Mouse (Mus musculus) midbrain, embryonic 16.5 days (tissue): ENCODE results near the gene Fsd2. TPM values are rescaled to one million over a fixed set of nuclear protein-coding genes. Genes with fewer than 3 reads are reported as not detected.

ENCODE experiments used
- ATAC-seq: fragments of 200-750 bp; cut with Nextera tagmentation; 2 replicates; pipeline ENCODE4 v1.8.0; 2017; ENCODE audit warnings: moderate TSS enrichment
- H3K27ac ChIP-seq: fragments of 300-500 bp; sonication (generic); 2 replicates; pipeline ENCODE4 v1.5.1; 2014; ENCODE audit warnings: mild to moderate bottlenecking, low read length, mixed read lengths
- H3K27me3 ChIP-seq: fragments of 300-500 bp; sonication (generic); 2 replicates; pipeline ENCODE4 v1.6.1; 2014; ENCODE audit warnings: low read depth, low read length, mixed read lengths; ENCODE audit not compliant: control insufficient read depth, insufficient read depth
- H3K36me3 ChIP-seq: fragments of 300-500 bp; sonication (generic); 2 replicates; pipeline ENCODE4 v1.6.1; 2014; ENCODE audit warnings: mild to moderate bottlenecking, low read length, moderate library complexity, mixed read lengths; ENCODE audit not compliant: control insufficient read depth, insufficient read depth
- H3K4me1 ChIP-seq: fragments of 300-500 bp; sonication (generic); 2 replicates; pipeline ENCODE4 v1.6.1; 2014; ENCODE audit warnings: mild to moderate bottlenecking, low read length, mixed read lengths; ENCODE audit not compliant: control insufficient read depth, insufficient read depth
- H3K4me2 ChIP-seq: fragments of 300-500 bp; sonication (generic); 2 replicates; pipeline ENCODE4 v1.6.1; 2014; ENCODE audit warnings: mild to moderate bottlenecking, low read length, mixed read lengths
- H3K4me3 ChIP-seq: fragments of 300-500 bp; sonication (generic); 2 replicates; pipeline ENCODE4 v1.5.1; 2014; ENCODE audit warnings: low read depth, mild to moderate bottlenecking, low read length, moderate library complexity, mixed read lengths
- H3K9ac ChIP-seq: fragments of 300-500 bp; sonication (generic); 2 replicates; pipeline ENCODE4 v1.6.1; 2014; ENCODE audit warnings: low read depth, low read length, mixed read lengths
- H3K9me3 ChIP-seq: fragments of 300-500 bp; sonication (generic); replicated peaks from 2 replicates; pipeline ENCODE4 v1.6.1; 2014; ENCODE audit warnings: mild to moderate bottlenecking, low read length, mixed read lengths; ENCODE audit not compliant: control insufficient read depth, poor library complexity, severe bottlenecking
- WGBS: fragments of 180-500 bp; shearing (Covaris S2); extraction: QIAGEN DNeasy Blood & Tissue Kit; methylation state at CpG from one replicate; pipeline ENCODE4 v1.1.7; 2014; 5-methylcytosine and 5-hydroxymethylcytosine counted together
- polyA plus RNA-seq: library from polyadenylated mRNA; unstranded; fragments of >200 nt; fragmentation: Nextera tagmentation; extraction: Ambion mirVana; gene quantifications from 2 replicates; pipeline ENCODE4 v1.2.1, GENCODE M21; 2015

Fsd2 gene
- polyA plus RNA-seq, 1 experiment from 2014 or later: 0.19 TPM

- H3K27me3 ChIP-seq: no peaks in the 10 kb centered on the region
- no peaks in the 10 kb centered on the region for H3K9me3 ChIP-seq
- ATAC-seq: no peak
- WGBS: 95% methylated on average over 10 of the region's 10 CpGs
- H3K36me3 ChIP-seq: peaks cover 17% of the 10 kb centered on the region
- H3K27ac ChIP-seq: no peak overlapping the region
- no peak overlapping the region for H3K4me2 ChIP-seq
- peaks cover 18% of the 10 kb centered on the region for H3K4me1 ChIP-seq
- H3K4me3 ChIP-seq: no peak overlapping the region
- no peak overlapping the region for H3K9ac ChIP-seq
Measured at GRCm38 (mm10) chr7:81575606-81576005, 8.9 kb upstream of the Fsd2 start.

GRCm38 (mm10) chr7:81573821-81574220, 7.1 kb upstream of the Fsd2 start:
- Histone ChIP-seq H3K4me2 (no peak overlapping the region), H3K9ac (no peak overlapping the region), H3K4me3 (no peak overlapping the region), H3K27me3 (no peaks in the 10 kb centered on the region), H3K36me3 (peaks cover 8% of the 10 kb centered on the region; the same call in 1 of the 2 replicates), H3K4me1 (peaks cover 18% of the 10 kb centered on the region), H3K9me3 (no peaks in the 10 kb centered on the region), H3K27ac (no peak overlapping the region)
- 94% methylated on average over 9 of the region's 9 CpGs for WGBS
- no peak for ATAC-seq

- H3K27me3 ChIP-seq: no peaks in the 10 kb centered on the region
- no peak overlapping the region for H3K27ac ChIP-seq
- H3K9ac ChIP-seq: no peak overlapping the region
- ATAC-seq: no peak
- H3K4me2 ChIP-seq: no peak overlapping the region; the same call in 1 of the 2 replicates
- H3K36me3 ChIP-seq: peaks cover 6% of the 10 kb centered on the region; the same call in 1 of the 2 replicates
- H3K4me1 ChIP-seq: peaks cover 18% of the 10 kb centered on the region
- no peak overlapping the region for H3K4me3 ChIP-seq
- 96% methylated on average over 6 of the region's 6 CpGs for WGBS
- no peaks in the 10 kb centered on the region for H3K9me3 ChIP-seq
Measured at GRCm38 (mm10) chr7:81573397-81573796, 6.7 kb upstream of the Fsd2 start.

- H3K4me1 ChIP-seq: peaks cover 18% of the 10 kb centered on the region
- WGBS: 76% methylated on average over 6 of the region's 6 CpGs
- H3K4me3 ChIP-seq: peak overlapping the region; percentile 71
- peak overlapping the region; percentile 22; the same call in 1 of the 2 replicates for H3K9ac ChIP-seq
- H3K36me3 ChIP-seq: no peaks in the 10 kb centered on the region
- ATAC-seq: no peak
- H3K4me2 ChIP-seq: peak overlapping the region; percentile 58
- H3K27ac ChIP-seq: no peak overlapping the region
- no peaks in the 10 kb centered on the region for H3K9me3 ChIP-seq
- no peaks in the 10 kb centered on the region for H3K27me3 ChIP-seq
Measured at GRCm38 (mm10) chr7:81572610-81573268, 6.0 kb upstream of the Fsd2 start.

GRCm38 (mm10) chr7:81571941-81572441, 5.2 kb upstream of the Fsd2 start:
- Histone ChIP-seq H3K27me3 (no peaks in the 10 kb centered on the region), H3K9me3 (no peaks in the 10 kb centered on the region), H3K4me1 (peaks cover 18% of the 10 kb centered on the region), H3K27ac (peak overlapping the region; percentile 96), H3K4me2 (peak overlapping the region; percentile 58), H3K4me3 (peak overlapping the region; percentile 71), H3K9ac (peak overlapping the region; percentile 79), H3K36me3 (no peaks in the 10 kb centered on the region)
- 21% methylated on average over 15 of the region's 15 CpGs for WGBS
- no peak for ATAC-seq

GRCm38 (mm10) chr7:81571108-81571940, 4.6 kb upstream of the Fsd2 start, which contains the start of gene Whamm:
Gene Whamm (plus strand): TSS chr7:81571266.
- no peaks in the 10 kb centered on the region for H3K9me3 ChIP-seq
- peak; percentile 100 for ATAC-seq
- peak within 1 kb of the TSS; percentile 96 for H3K27ac ChIP-seq
- peak within 1 kb of the TSS; percentile 58 for H3K4me2 ChIP-seq
- no peaks in the 10 kb centered on the region for H3K27me3 ChIP-seq
- WGBS: under 1% methylated on average over 91 of the region's 96 CpGs
- H3K4me3 ChIP-seq: peak within 1 kb of the TSS; percentile 71
- H3K9ac ChIP-seq: peak within 1 kb of the TSS; percentile 79
- peaks cover 18% of the 10 kb centered on the region for H3K4me1 ChIP-seq
- H3K36me3 ChIP-seq: no peaks in the 10 kb centered on the region

- H3K27me3 ChIP-seq: no peaks in the 10 kb centered on the region
- H3K27ac ChIP-seq: no peak overlapping the region
- H3K36me3 ChIP-seq: no peaks in the 10 kb centered on the region
- peak overlapping the region; percentile 71 for H3K4me3 ChIP-seq
- H3K4me2 ChIP-seq: peak overlapping the region; percentile 58
- no peak overlapping the region for H3K9ac ChIP-seq
- 2% methylated on average over 5 of the region's 5 CpGs for WGBS
- H3K9me3 ChIP-seq: no peaks in the 10 kb centered on the region
- peaks cover 18% of the 10 kb centered on the region for H3K4me1 ChIP-seq
- ATAC-seq: peak; percentile 67
Measured at GRCm38 (mm10) chr7:81570752-81571107, 4.0 kb upstream of the Fsd2 start.

GRCm38 (mm10) chr7:81570271-81570670, 3.5 kb upstream of the Fsd2 start:
- Histone ChIP-seq H3K4me3 (no peak overlapping the region), H3K9ac (no peak overlapping the region), H3K27me3 (no peaks in the 10 kb centered on the region), H3K4me1 (peaks cover 18% of the 10 kb centered on the region), H3K27ac (no peak overlapping the region), H3K9me3 (no peaks in the 10 kb centered on the region), H3K4me2 (no peak overlapping the region), H3K36me3 (no peaks in the 10 kb centered on the region)
- 95% methylated on average over 3 of the region's 3 CpGs for whole genome bisulfite sequencing
- ATAC-seq: no peak

- Histone ChIP-seq H3K4me3 (no peak overlapping the region), H3K27me3 (no peaks in the 10 kb centered on the region), H3K27ac (no peak overlapping the region), H3K9ac (no peak overlapping the region), H3K4me2 (no peak overlapping the region), H3K9me3 (no peaks in the 10 kb centered on the region), H3K36me3 (no peaks in the 10 kb centered on the region), H3K4me1 (peaks cover 18% of the 10 kb centered on the region)
- no peak for ATAC-seq
- WGBS: 89% methylated on average over 1 of the region's 1 CpGs
Measured at GRCm38 (mm10) chr7:81569851-81570250, 3.1 kb upstream of the Fsd2 start.
